Mouse (Mus musculus) right cerebral cortex, postnatal 14 days (tissue): ENCODE results near the gene Hacd2.

Experiments used
- DNase-seq: peaks from one replicate; pipeline ENCODE4 v3.0.0; 2022

Hacd2 gene

DNA sequence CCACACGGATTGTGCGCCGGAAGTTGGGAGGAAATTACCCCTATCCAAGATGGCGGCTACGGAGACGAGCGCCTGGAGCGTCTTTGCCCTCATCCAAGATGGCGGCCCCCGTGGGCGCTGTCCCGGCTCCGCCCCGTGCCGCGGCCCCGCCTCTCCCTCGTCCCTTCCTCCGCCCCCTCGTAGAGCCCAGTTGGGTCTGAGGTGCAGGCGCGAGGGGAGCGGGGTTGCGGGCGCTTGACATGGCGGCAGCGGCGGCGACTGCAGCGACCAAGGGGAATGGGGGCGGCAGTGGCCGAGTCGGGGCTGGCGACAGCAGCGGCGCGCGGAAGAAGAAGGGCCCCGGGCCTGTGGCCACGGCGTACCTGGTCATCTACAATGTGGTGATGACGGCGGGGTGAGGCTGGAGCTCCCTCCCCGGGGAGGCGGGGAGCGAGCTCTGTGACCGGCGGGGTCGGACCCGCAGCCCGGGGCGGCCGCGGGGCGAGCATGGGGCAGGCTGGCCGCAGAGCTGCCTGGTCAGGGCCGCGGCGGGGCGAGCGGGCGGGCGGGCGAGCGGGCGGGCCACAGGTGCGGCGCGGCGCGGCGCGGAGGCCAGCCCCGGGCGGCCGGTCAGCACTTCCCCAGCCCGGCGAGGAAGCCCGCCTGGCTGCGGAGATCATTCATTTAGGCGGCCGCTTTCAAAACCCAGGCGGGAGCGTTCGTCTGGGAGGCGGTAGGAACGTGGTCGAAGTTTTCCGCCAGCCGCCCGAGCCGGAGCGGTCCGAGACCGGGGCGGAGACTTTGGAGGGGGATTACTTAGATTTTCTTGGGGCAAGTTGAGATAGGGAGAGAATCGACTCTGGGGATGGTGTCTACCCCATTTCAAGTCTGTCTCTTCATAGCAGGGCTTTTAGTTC is at the start of gene Hacd2:
Hacd2 (plus strand) TSS at position 187 of the 896 bp plus-strand sequence.
- peak; percentile 92 for DNase-seq

DNA sequence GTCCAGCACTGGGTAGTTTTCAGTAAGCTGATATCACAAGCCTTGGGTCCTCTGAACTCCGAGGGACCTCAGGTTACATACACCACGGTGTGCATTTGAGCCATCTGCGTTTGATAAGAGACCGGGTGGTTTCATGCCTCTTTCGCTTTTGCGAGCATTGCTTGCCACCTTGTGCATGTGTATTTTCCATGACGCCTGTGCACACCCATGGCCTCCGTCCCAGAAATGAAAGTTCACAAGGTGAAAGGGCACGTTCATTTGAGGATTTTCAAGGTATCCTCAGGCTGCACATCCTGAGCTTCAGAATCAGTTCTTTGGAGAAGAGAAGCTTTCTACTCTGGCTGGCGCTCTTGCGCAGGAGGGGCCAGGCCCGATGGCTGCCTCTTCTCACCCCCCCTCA is 49.8 kb upstream of the Hacd2 start:
- DNase-seq = no peak

DNA sequence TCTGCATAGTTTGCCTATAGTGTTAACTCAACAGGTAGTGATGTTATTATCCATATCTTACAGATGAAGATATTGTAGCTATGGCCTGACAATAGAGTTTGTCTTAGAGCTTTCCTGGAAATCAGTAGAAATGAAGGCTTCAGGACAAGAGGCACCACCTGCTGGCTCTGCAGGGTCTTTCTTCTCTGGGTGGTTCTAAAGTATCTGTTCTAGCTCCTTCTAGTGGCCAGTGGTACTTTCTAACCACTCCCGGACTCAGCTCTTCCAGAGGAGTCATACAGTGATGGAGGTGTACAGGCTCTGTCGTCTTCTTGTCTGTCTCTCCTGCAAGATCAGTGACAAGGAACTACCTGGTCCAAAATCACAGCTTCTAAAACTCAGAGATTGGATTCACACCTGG is 46.7 kb upstream of the Hacd2 start:
- no peak for DNase-seq

DNA sequence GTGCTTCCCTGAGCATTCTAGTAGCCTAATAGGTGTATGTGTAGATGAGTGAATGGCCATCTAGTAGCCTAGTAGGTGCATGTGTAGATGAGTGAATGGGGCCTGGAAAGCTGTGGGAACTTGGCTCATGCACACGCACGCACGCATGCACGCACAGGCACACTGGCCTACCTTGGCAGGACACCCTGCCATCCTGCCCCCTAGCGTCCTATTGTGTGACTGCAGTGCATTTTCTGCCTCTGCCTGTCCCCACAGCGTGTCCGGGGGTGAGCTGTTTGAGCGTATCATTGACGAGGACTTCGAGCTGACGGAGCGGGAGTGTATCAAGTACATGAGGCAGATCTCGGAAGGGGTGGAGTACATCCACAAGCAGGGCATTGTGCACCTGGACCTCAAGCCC is 45.6 kb upstream of the Hacd2 start:
- DNase-seq = no peak

DNA sequence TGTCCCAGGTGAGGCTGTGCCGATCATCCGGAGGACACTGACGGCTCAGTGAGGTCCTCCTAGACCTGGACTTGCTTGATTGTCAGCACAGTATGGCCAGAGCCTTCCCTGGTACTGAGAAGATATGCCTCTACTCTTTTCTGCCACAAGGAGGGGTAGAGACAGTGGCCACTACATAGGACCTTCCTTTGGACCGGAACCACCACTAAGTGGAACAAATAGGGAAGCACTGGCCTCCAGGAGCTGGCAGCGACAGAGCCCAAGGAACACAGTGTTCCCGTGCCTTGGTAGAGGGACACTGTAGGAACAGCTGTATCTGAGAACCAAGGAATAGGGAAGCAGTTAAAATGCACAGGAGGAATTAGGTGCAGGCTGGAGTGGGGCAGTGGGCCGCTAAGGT is 44.2 kb upstream of the Hacd2 start:
- no peak for DNase-seq

DNA sequence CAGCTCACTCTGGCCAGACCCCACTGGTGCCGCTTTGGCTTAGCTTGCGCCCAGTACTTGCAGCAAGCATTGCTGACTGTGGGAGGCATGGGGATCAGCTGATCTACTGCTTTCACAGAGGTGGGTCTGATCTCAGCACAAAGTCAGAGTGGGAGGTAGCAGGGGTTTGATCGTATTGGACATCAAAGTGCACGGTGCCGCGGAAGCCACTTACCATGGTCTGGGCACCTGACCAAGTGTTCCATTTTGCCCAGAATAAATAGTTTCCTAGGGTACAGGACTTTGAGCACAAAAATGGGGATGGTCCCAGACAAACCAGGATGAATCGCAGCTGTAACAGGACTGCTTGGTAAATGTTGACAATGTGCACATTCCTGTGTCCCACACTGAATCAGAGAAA is 41.2 kb upstream of the Hacd2 start:
- DNase-seq = no peak

DNA sequence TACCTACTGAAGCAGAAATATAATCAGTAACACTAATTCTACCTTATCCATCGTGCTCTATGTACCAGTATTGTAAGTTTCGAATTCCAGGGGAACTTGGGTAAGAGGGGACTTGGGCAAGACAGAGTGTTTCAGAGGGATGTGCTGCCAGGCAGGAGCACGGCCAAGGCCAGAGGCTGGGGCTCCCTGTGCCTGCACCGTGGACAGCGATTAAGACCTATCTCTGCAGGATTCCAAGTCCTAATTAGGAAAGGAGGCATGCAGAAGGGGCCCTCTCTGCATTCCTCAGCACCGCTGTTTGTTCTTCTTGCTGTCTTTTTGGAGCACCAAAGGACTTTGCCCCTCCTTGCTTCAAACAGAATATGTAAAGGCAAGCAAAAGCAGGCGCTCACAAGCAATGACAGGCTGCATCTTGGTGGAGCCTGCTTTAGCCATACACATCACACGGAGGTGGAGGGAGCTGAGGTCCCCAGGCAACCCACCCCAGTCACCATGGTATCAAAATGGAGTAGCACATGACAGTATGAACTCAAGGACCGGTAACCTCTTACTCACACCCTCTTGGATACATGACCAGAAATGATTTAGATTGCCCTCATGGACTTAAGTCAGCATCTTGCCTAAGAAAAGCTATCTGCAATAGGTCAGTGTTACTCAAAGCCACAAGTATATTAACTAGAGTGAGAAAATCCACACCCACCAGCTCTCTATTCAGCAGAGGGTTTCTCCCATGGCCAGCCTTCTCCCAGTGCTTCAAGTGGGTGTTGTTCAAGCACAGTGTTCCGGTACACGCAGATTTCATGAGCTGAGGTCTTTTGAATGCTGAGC is 37.8 kb upstream of the Hacd2 start:
- DNase-seq = no peak

DNA sequence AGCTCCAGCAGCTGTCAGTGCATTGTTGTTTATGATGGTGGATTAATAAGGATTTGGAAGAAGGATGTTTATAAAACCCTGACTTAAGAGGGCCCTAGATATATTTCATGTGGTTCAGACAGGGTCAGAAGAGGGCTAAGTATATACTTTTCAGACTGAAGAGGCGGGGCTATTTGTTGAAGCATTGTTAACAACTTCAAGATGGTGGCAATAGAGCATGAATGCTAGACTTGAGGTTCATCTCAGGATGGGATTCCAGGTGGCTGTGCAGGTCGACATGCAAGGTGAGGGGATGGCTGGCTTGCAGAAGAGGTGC is 37.2 kb upstream of the Hacd2 start:
- no peak for DNase-seq

DNA sequence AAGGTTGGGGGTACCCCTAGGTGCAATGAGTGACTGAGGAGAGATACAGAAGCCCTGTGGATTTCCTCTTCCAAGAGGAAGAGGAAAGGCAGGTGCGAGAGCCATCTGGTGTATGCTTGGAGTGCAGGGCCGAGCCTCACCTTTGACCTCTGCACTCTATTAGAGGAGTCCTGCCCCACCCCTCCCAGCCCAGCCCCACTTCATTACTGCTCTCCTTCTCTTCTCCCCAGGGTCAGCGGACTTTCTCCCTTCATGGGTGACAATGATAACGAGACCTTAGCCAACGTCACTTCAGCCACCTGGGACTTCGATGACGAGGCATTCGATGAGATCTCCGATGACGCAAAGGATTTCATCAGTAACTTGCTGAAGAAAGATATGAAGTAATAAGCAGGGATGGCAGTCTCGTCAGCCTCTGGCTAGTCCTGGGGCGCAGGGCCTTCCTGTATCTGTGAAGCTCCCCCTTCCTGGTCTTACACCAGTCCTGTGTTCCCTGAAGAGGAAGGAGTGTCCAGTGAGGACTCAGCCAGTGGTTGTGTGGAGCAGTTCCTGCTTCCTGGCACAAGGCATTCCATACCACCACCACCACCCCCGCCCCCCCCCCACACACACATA is 35.9 kb upstream of the Hacd2 start:
- no peak for DNase-seq

DNA sequence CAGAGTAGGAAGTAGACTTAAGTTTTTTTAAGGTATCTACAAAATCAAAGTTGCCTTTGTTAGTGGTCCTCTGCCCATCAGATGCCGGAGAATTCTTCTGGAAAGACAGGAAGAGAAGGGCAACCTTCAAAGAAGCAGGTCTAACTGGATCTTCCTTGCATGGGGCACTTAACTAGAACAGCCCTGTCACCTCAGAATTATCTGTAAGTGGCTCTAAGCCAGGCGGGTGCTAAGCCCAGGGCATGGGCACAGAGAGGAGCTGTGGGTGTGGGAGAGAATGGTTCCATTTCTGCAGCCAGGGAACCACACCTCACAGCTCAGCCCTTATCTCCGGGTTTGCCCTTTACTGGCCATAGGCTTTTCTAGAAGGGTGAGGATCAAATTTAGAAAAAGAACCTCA is 30.9 kb upstream of the Hacd2 start:
- no peak for DNase-seq

DNA sequence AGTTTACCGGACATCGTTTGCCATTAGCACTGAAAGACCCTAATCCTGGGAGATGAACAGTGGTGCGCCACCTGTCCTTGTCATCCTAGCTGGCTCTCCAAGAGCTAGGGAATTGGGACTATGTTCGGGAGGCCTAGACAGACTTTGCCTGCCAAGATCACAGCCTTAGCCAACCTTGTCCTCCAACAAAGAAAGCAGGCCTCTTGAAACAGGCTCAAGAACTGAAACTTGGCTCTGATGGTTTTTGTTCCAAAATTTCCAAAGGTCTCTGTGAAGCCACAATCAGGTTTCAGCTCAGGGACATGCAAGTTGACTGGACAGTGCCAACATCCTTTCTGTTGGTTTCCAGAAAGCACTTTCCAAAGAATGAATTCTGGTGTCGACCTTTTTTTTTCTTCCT is 29.4 kb upstream of the Hacd2 start:
- no peak for DNase-seq

DNA sequence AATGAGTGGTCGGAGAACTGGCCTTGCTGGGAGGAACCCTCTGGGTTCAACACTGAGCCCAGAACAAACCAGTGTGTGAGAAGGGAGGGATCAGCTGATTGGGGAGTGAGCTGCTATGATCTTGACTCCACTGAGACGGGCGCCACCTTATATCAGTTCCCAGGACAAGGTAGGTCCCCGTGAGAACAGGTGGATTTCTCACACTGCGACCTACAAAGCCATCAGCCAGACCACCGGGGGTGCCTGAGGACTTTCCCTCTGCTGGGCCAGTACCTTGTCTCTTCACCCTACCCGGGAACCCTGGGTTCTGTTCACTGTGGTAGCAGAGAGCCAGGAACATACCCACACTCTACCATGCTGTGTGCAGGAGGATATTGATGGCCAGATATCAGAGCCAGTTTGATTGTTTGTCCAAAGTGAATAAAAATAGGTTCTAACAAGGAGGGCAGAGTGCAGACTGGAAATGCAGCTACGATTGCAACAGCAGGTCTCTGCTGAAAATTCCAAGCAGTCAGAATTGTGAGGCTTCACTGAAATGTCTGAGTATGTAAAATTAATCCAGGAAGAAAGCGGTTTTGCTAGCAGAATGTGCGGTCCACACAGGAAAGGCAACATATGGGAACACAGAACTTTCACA is 28.4 kb upstream of the Hacd2 start:
- DNase-seq = no peak

DNA sequence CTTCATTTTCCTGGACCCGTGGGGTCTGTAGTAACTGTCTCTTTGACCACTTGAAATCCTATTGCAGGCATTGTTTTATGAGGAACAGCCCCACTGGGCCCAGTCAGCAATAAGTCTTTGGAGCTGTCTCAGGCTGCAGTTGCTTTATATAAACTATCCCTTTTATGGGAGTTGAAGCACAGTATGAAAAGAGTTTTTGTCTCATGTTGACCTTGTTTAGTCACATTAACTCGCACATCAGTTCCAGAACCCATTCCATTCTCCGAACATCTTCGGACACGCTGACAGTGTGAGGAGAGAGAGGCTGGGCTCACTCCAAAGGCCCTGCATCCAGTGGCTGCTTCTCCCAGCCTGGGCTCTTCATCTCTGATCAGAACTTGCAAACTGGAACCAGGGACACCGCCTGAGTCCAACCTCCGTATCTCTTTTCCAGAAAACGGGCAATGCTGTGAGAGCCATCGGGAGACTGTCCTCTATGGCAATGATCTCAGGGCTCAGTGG is 27.5 kb upstream of the Hacd2 start:
- DNase-seq = no peak

DNA sequence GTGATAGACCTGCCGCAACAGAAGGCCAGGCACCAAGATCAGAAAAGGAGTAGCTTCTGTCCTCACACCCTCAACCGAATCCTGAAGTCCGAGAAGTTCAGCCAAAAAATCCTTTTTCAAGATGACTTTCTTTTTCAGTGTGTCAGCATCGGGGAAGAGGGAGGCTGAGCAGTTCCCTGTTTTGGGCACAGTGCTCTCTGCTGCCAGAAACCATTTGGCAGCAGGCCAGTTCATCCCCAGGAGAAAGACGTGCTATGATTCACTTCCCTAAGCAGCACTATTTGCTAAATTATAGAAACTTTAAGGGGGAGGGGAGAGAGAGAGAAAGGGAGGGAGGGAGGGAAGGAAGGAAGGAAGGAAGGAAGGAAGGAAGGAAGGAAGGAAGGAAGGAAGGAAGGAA is 26.1 kb upstream of the Hacd2 start:
- peak; percentile 83 for DNase-seq

DNA sequence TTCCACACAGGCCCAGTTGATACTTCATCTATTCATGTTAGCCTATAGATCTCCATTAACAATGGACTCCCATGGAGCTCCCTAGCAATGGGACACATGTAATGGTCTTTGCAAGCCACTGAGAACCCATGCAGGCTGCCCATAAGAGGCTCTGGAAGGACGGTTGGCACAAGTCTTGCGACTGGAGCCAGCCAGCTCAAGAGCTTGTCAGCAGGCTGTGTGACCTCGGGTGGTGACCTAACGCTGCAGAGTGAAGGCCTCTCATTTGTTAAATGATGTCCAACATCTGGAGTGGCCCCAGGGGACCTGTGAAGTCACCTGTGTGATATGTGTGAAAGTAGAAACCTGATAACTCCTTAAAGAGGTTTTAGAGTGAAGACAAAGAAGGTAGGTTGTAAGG is 25.2 kb upstream of the Hacd2 start:
- no peak for DNase-seq

DNA sequence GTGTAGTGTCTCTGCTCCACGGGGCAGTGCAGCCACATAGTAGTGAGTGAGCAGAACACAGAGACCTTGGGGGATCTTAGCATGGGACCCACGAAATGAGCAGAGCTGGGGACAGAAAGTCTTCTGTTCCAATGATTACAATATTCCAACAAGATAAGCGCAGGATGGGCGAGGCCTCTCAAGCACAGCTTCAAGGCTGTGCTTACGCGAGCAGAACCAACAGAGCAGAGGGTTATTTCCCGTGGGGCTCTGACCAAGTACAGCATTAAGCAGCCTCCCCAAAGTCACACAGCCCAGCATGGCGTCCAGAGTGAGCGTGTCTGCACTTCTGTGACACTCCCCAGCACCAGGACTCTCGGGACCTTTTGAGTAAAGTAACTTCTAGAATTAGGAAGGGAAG is 24.7 kb upstream of the Hacd2 start:
- no peak for DNase-seq

DNA sequence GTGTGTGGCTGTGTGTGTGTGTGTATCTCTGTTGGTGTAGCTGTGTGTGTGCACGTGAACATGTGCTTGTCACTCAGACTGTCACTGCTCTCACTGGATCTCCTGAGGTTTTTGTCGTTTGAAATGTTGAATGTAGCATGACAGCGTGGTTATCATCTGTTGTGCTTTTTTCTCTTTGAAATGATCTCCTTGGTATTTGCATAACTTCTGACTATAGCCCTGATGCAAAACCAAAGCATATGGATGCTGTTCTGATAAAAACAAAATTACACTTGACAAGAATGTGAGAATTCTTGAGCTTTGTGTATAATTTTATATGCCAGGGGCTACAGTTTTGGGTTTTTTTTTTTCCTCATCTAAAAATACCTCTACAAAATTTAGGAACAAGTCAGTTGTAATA is 23.2 kb upstream of the Hacd2 start:
- DNase-seq = no peak

DNA sequence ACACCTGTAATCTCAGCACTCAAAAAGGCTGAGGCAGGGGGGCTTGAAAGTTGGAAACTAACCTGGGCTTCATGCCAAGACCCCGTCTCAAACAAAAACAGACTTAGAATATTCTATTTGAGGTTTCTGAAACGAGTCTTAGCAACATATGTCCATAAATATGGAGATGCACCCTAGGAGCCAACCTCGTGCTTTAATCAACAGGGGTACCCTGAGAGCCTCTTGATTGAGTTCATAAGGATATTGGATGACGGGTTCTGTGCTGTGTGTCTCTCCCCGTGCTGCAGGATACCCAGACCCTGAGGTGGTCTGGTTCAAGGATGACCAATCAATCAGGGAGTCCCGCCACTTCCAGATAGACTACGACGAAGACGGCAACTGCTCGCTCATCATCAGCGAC is 22.2 kb upstream of the Hacd2 start:
- no peak for DNase-seq

DNA sequence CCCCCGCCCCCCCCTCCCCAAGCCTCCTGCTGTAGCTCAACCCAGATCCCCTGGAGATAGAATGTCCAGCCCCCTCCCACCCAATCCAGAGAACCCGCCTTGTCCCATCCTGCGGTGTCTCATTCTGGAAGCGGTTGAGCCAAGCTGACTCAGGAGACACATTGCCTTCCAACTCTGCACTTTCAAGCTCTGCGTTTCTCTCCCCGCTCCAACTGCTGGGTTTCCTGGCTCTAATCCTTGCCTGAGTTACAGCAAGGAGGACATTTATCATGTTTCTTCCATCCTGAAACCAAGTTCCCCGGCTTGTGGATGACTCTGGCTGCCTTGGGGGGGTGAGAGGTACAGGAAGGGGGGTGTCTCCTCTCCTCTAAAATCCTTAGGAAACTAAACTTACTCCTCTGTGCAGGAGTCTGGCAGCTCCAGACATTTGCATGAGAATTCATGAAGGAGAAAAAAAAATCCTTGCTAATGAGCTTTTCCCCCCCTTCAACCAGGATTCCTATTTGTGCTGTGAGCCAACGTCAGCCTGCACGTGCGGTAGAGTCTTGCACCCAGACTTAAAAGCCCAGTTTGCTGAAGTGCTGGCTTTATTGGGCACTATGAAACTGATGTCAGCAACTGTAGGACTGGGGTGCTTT is 21.2 kb upstream of the Hacd2 start:
- no peak for DNase-seq

DNA sequence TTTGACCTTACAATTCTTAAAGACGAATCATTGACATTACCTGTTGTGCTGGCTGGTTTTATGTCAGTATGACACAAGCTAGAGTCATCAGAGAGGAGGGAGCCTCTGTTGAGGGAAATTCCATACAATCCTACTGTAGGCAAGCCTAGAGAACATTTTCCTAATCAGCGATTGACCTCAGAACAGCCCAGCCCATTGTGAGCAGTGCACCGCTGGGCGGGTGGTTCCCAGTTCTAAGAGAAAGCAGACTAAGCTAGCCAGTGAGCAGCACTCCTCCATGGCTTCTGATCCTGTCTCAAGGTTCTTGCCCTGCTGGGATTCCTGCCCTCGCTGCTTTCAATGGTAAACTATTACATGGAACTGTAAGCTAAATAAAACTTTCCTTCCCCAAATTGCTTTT is 17.9 kb upstream of the Hacd2 start:
- DNase-seq = no peak

DNA sequence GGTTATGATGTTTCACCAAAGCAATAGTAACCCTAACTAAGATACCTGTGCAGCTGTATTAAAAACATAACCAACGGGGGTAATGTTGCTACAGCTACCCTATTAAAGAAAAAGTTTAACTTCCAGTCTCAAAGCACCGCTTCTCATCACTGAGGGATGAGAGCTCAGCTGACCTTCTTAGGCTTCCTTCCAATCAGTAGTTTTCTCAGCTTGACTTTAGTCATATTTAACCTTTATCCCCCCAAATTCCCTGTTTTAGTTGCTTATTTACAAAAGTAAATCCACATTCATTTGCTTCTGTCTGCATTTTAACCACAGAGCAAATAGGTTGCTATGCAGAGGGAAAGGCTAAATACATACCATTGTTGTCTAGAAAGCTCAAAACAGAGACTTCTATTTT is 17.5 kb upstream of the Hacd2 start:
- no peak for DNase-seq

DNA sequence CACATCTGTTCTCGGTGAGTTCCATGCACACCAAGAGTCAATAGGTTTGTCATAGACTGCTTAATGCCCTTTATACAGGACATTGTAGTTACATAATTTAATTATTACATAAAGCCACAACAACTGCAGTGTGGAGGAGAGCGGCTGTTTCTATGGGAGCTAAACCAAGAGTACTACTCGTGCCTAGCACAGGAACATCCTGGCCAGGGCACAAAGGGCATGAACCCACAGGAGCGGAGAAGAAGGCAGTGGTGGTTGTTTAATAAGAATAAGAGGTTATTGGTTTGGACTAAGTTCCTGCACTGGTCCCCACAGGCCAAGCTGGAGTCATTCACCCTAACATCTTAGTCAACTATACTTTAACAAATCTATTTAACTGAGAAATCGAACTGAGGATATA is 16.0 kb upstream of the Hacd2 start:
- no peak for DNase-seq

DNA sequence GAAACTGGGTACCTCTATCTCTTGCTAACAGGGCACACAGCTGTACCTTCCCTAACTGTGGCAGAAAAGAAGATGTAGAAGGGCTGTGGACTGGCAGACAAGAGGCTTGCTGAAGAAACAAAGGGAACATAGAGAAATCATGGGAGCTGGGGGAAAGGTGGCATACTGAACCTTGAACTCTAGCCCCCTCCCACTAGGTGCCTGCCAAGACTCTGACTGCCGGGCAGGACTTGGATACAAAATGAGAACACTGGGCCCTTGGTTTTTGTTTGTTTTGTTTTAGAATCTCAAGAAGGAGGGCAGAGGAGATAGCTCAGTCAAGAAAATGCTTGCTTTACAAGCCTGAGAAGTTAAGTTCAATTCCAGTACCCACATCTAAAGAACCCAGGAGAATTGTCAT is 14.9 kb upstream of the Hacd2 start:
- no peak for DNase-seq
